Mouse (Mus musculus): ENCODE measurements around the gene H1fnt.

GRCm38 (mm10) chr15:98293651-98294050, 36.6 kb upstream of the H1fnt start:
- no peak for TF ChIP-seq POLR2A (IDR thresholded peaks at IDR 0.05; ENCODE audit: insufficient read depth, low read depth, low read length)
- no peak for TF ChIP-seq CTCF (IDR thresholded peaks at IDR 0.05)
- TF ChIP-seq EP300 (IDR thresholded peaks at IDR 0.05; ENCODE audit: insufficient read depth, low read depth, low read length), result no peak

Measured in heart, adult 2 months (tissue).